20 mouse cellular contexts compared by ENCODE assay signal in the genomic region with DNA sequence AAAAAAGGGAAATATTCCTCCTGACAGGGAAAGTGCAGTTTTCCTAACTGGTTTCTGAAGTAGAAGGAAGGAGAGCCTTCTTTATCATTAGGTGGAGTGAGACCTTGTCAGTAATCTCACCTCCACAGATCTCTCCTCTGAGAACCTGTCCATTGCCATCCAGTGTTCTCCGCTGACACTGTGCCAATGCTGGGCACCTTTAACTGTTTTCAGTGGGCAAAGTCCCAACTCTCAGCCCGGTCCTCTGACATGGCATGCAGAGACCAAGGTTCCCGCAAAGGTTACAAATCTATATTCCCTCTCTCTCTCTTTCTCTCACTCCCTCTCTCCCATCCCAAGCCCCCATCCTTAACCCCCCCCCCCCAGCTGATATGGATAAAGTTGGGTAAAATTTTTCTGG.
A peak's percentile ranks its signal among the peaks of the same experiment; 100 is the strongest.
DNase-seq lines count a peak whose midpoint lies in the region; TF ChIP-seq lines count a peak whose summit lies in the region.
"Had no signal": no experiment of that assay in that cellular context is flagged by ENCODE, and none has a peak within 500 bp of the region (broad histone marks: within the 10 kb centered on the region; RNA-seq: fewer than 3 reads in every experiment).

No protein-coding gene starts in this region.

- no peak overlapping the region for H3K4me3 ChIP-seq in left cerebral cortex, adult 2 months
- H3K4me3 ChIP-seq: forebrain, embryonic 10.5 days; heart, adult 2 months; liver, embryonic 12.5 days; midbrain, embryonic 13.5 days had no signal

- intact Hi-C loops in left cerebral cortex, postnatal 4 days (cut with DNase I), result no loop called here
- intact Hi-C loops in left cerebral cortex, adult 2 months (cut with DNase I), result no loop called here

- no peak overlapping the region for H3K27ac ChIP-seq in left cerebral cortex, adult 2 months
- H3K27ac ChIP-seq: forebrain, embryonic 10.5 days; heart, adult 2 months; hindbrain, embryonic 14.5 days; liver, embryonic 12.5 days; midbrain, embryonic 13.5 days had no signal

- TF ChIP-seq CTCF in left cerebral cortex, adult 2 months (IDR thresholded peaks at IDR 0.05), result no peak

- peak; percentile 23 to 31 for DNase-seq in cerebellum, postnatal 36 days
- no peak for DNase-seq in cerebellum, adult 9-10 months
- peak; percentile 16 for DNase-seq in left cerebral cortex, postnatal 4 days
- DNase-seq in left cerebral cortex, adult 2 months (ENCODE audit: extremely low spot score in 1 of 2, low spot score in 2 of 2), result no peak
- peak; percentile 48 to 71 for DNase-seq in kidney, adult 8-10 months
- DNase-seq in kidney, postnatal 10 days, result peak; percentile 59
- DNase-seq in lung, adult 18-20 months, result no peak
- DNase-seq in frontal cortex, postnatal 10 days (ENCODE audit: low spot score in 2 of 2), result no peak
- DNase-seq: adrenal gland, adult 8-10 months; gastrocnemius, postnatal 25 days; heart, adult 2 months; heart, postnatal 36 days; layer of hippocampus, adult 9-11 months; lung, adult 2 months; lung, postnatal 14 days; thymus, postnatal 25 days had no signal

Comparison
In these comparisons a context has a peak if more than half of its experiments do, and no peak if none do; other contexts are left out.
1. DNase-seq: peak in cerebellum, postnatal 36 days (2 of 2), left cerebral cortex, postnatal 4 days (single experiment), kidney, adult 8-10 months (2 of 2) and kidney, postnatal 10 days (single experiment); none in cerebellum, adult 9-10 months (single experiment), left cerebral cortex, adult 2 months (0 of 2), lung, adult 18-20 months (0 of 2) and frontal cortex, postnatal 10 days (0 of 2).